Mouse (Mus musculus) heart, postnatal 4 days (tissue): Measurements from ENCODE around the gene Smad9. TPM values are rescaled to one million over a fixed set of nuclear protein-coding genes. Genes with fewer than 3 reads are reported as not detected.

Experiments
- DNase-seq: peaks from one replicate; pipeline ENCODE4 v3.0.0; 2021
- total RNA-seq, 2 experiments: library from RNA; stranded (reverse); gene quantifications; 2 replicates each; pipeline ENCODE4 v1.2.3; 2021

Smad9 gene
- 1 to 10 TPM; 1.5 to 1.8 TPM for total RNA-seq

GRCm38 (mm10) chr3:54755145-54756041, at the start of gene Smad9:
TSS of gene Smad9 (plus strand) at chr3:54755582.
- DNase-seq, result peak; percentile 73

DNA sequence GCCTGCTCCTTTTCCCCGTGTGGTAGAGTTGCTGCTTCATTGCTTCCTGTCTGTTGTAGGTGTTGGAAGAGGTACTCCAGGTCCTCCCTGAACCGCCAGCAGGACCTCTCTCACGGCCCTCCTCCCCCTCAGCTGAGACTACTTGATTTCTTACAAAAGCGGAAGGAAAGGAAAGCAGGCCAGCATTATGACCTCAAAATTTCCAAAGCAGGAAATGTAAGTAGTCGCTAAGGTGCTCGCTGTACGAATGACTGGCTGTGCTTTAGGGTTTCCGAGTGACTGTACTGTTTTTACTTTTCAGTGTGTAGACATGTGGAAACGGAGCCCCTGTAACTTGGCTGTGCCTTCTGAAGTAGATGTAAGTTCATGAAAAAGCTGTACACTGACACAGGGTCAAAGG, 46.4 kb upstream of the Smad9 start:
- DNase-seq, result no peak

DNA sequence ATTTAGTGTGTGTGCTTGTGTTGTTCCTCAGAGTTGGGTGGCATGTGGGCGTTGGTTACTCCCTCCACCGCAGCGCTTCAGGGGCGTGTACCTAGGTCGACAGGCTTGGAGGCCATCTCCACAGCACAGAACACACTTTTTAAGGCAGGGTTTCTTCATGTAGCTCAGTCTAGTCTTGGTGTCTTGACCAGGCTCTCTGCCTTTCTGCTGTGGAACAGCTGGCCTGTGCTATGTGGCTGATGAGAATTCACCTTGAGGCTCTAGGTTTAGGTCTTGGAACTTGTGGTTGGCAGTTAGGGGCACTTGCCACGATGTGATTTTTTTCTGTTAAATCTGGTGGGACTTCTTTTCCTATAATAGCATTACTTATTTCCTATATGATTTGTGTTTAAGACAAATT, 41.1 kb upstream of the Smad9 start, which contains the start of gene Gm21958:
Gm21958 (minus strand) TSS at position 101 of the 400 bp plus-strand sequence.
- no peak for DNase-seq

- DNase-seq, result no peak
These were observed 39.9 kb upstream of the Smad9 start for GRCm38 (mm10) chr3:54715461-54715860.

DNA sequence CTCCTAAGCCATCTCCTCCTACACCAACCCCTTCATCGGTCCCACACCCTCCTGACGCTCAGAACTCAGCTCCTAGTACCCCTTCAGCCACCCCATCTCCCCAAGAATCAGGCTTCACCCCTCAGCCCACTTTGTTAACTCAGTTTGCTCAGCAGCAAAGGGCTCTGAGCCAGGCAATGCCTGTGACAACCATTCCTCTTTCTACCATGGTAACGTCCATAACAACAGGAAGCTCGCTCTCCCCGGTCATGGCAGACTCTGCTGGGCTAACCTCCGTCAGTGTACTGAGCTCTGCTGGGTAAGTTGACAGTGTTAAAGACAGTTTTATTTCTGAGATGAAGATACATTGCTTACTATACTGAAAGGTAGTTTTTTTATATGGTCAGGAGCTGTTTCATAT, 38.0 kb upstream of the Smad9 start:
- DNase-seq, result no peak

DNA sequence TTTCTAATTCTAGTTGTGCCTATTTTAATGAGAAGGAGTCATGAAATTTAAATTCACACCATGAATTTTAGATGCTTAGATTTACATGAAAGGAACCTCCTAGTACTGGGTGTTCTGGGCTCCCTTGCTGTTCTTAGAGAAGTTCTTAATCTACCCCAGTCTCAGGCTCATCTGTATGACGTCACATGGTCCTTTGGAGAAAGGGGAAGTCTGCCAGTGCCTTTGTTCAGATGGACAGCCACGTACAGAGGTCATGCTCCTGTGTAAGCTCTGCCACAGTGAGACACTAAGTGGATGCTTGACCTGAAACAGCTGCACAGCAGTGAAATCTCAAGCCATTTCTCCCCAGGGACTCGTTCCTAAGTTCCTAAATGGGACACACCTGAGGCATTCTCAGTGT, 36.4 kb upstream of the Smad9 start:
- DNase-seq, result no peak

DNA sequence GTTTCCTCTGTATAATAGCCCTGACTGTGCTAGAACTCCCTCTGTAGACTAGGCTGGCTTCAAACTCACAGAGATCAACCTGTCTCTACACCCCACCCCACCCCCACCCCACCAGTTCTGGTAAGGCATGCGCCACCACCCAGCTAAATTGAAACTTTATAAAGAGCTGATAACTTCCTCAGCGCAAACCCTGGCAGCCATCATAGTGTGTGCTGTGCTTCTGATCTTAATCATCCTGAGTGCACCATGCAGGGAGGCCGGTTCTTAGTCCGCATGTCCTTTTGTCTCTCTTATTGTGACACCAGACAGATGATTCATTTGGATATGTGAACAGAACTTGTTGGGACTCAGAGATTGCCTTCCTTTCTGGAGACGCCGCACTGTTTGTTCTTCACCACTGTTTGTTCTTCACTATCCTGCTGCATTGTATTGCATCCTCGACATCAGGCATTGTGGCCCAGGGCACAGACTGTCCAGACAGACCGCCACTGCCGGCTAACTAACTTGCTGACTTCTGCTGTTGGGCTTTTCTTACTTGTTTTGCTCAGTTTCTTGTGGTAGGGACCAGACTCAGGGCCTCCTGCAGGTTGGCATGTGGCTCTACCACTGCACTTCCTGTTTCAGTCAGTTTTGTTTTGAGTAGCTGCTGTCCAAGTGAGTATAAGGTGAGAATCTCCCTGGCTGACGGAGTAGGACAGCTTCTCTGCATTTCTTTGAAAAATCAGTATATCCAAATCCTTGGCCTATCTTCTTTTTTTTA, 31.5 kb upstream of the Smad9 start:
- no peak for DNase-seq

DNA sequence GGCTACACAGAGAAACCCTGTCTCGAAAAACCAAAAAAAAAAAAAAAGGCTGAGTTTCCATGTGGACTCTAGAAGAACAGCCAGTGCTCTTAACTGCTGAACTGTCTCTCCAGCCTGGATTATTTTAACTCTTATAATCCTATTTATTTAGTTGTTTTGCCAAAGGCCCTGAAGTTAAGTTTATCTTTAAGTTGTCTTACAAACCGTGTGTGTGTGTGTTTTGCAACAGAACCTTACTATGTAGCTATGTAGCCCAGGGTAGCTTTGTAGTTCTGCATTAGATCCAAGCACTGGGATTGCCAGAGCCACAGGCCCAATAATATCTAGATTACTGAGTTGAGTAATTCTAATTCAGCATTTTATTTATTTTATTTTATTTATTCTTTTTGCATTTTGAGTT, 30.0 kb upstream of the Smad9 start:
- no peak for DNase-seq

DNA sequence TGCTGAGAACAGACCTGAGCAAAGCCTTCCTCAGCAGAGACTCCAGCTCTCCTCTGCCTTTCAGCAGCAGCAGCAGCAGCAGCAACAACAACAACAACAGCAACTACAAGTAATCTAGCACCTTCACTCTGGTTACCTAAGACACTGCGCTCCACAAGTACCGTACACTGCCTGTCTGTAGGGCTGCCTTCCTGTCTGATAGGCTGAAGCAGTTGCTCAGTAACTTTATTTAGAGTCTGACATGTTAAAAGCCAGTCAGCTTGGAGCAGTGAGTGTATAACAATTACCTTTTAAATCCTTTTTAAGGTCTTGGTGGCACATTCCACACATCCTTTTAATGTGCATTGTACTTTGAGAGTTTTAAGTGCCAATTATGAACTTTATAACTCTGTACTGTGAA, 27.8 kb upstream of the Smad9 start:
- DNase-seq, result no peak

GRCm38 (mm10) chr3:54728100-54728499, 27.3 kb upstream of the Smad9 start:
- no peak for DNase-seq

DNA sequence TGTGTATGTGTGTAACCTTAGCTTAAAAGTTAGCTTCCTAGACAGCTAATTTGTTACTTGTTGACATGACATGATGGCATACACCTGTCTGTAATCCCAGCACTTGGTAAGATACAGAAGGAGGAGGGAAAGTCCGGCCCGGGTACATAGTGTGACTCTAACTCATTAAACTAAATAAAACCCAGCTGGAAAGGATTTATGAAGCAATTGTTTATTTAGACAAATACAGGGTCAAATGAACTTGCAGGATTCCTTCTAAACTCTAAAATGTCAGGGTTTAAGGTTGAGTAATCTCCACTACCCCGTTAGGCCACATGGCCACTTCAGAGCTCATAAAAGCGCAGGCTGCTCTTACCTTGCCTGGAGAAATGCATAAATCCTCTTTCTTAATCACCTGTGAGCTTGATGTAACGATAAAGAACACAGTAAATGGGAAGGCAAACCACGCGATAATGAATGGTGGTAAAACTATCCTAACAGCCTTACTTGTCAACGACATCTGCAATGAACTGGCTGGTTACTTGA, 23.7 kb upstream of the Smad9 start:
- no peak for DNase-seq

DNA sequence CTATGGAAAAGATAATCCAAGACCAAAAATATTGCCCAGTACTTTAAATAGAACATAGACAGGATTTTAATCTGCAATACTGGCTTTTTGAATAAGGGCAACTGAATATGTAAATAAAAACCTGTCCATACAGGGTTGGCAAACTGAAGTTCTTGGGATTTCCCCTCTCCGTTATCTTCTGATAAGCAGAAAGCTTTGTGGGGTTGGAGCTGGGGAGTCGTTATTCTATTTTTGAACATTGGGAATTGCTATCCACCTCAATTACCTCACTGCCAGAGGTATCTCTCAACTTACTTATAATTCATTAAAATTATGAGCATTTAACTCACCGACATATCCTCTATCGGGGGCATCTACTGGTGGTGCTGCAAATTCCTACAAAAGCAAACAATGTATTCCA, 23.0 kb upstream of the Smad9 start:
- DNase-seq, result no peak

- DNase-seq, result peak; percentile 94
These were observed 20.8 kb upstream of the Smad9 start for GRCm38 (mm10) chr3:54734411-54735246.

- DNase-seq, result peak; percentile 96
These were observed 19.9 kb upstream of the Smad9 start, which contains the start of the genes Exosc8 and Alg5 for GRCm38 (mm10) chr3:54735247-54736046. TSS of gene Exosc8 (minus strand) at chr3:54735393. TSS of gene Alg5 (plus strand) at chr3:54735539.

- peak; percentile 18 for DNase-seq
These were observed 19.1 kb upstream of the Smad9 start for GRCm38 (mm10) chr3:54736101-54736927.

- DNase-seq, result no peak
These were observed 18.1 kb upstream of the Smad9 start for GRCm38 (mm10) chr3:54737317-54737716.

DNA sequence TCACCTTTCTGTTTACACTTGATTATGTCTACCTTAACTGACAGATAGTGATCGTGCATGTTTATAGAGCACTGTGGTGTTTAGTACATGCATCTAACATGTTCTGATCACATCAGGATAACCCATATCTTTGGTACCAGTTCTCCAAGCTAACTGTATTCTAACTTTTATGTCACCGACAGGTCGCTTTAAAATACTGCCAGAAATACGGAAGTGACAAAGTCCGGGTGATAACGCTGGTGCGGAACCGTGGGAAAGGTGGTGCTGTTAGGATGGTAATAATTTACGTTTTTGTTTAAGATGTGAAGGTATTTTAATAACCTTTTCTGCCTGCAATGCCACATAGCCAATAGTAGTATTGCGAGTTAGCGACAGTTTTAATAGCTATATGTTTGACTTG, 13.4 kb upstream of the Smad9 start:
- DNase-seq, result no peak

- peak; percentile 38 for DNase-seq
These were observed 9.6 kb upstream of the Smad9 start for GRCm38 (mm10) chr3:54745799-54746198.

DNA sequence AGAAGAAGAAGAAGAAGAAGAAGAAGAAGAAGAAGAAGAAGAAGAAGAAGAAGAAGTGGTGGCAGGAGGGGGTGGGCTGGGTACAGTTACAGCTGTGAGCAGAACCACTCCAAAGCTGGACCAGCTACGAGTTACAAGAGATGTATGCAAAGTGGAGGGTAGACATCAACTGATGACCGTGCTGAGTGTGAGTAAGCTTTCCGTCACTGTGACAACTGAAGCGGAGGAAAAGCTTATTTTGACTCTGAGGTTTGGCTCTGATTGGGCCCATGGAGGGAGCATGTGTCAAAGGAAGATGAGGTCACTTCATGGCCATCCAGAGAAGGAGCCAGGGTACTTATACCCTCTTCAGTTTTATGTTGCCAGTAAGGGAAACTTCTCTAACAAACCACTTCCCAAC, 2.0 kb upstream of the Smad9 start:
- DNase-seq, result no peak

DNA sequence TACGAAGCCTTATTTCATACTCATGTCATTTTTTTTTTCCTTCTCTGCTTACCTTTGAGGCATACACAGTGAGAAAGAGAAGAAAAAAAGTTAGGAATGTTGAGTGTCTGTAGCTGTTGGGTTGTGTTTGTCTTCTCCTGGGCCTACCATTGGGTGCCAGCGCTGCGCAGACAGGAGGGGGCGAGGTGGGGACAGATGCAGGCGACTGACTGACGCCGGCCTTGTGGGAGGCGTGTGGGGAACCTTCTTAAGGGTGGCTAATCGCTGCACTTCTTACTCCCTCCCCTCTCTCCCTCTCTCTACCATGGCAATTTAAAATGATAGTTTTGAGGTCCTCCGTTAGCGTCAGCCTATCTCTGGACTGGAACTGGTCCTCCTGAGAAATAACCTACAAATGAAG, 676 bp downstream of the Smad9 start:
- DNase-seq, result peak; percentile 32
